Comparison of ENCODE assay signal across 27 mouse cellular contexts in genomic region chr6:88012601-88013000, GRCm38 (mm10). TPM values are rescaled to one million over a fixed set of nuclear protein-coding genes. Genes with fewer than 3 reads are reported as not detected.
DNase-seq lines count a peak whose midpoint lies in the region; ATAC-seq and TF ChIP-seq lines count a peak whose summit lies in the region.
"Had no signal": no experiment of that assay in that cellular context is flagged by ENCODE, and none has a peak within 500 bp of the region (broad histone marks: within the 10 kb centered on the region; RNA-seq: fewer than 3 reads in every experiment).

No protein-coding gene starts in this region.

- H3K9me3 ChIP-seq in heart, embryonic 13.5 days: no peaks in the 10 kb centered on the region
- H3K9me3 ChIP-seq in kidney, embryonic 15.5 days (replicated peaks): no peaks in the 10 kb centered on the region
- H3K9me3 ChIP-seq: embryonic facial prominence, embryonic 13.5 days; forebrain, embryonic 12.5 days; G1E; heart, embryonic 15.5 days; hindbrain, embryonic 10.5 days; stomach, embryonic 15.5 days had no signal

- no peak overlapping the region for H3K4me2 ChIP-seq in heart, embryonic 13.5 days
- H3K4me2 ChIP-seq in kidney, embryonic 15.5 days: no peak overlapping the region
- H3K4me2 ChIP-seq: embryonic facial prominence, embryonic 13.5 days; forebrain, embryonic 12.5 days; heart, embryonic 15.5 days; stomach, embryonic 15.5 days had no signal

- no peak overlapping the region for H3K4me3 ChIP-seq in heart, embryonic 13.5 days
- H3K4me3 ChIP-seq in kidney, embryonic 15.5 days (replicated peaks): no peak overlapping the region
- H3K4me3 ChIP-seq in thymus, adult 2 months (ENCODE audit: control insufficient read depth, insufficient read depth, low read length): no peak overlapping the region
- H3K4me3 ChIP-seq: embryonic facial prominence, embryonic 13.5 days; erythroblast, embryonic 14.5 days; forebrain, embryonic 12.5 days; heart, adult 2 months; heart, embryonic 15.5 days; hindbrain, embryonic 10.5 days; stomach, embryonic 15.5 days had no signal

- H3K27me3 ChIP-seq in heart, embryonic 13.5 days (replicated peaks): no peaks in the 10 kb centered on the region
- H3K27me3 ChIP-seq in kidney, embryonic 15.5 days: no peaks in the 10 kb centered on the region
- no peaks in the 10 kb centered on the region for H3K27me3 ChIP-seq in thymus, adult 2 months (ENCODE audit: control insufficient read depth, insufficient read depth, low read length)
- H3K27me3 ChIP-seq: embryonic facial prominence, embryonic 13.5 days; forebrain, embryonic 12.5 days; heart, embryonic 15.5 days; Patski; stomach, embryonic 15.5 days had no signal

- H3K27ac ChIP-seq in heart, embryonic 13.5 days (replicated peaks): peak overlapping the region; percentile 28; the same call in 1 of the 2 replicates
- no peak overlapping the region for H3K27ac ChIP-seq in kidney, embryonic 15.5 days
- no peak overlapping the region for H3K27ac ChIP-seq in thymus, adult 2 months (ENCODE audit: control insufficient read depth, insufficient read depth, low read length)
- H3K27ac ChIP-seq: embryonic facial prominence, embryonic 13.5 days; forebrain, embryonic 12.5 days; heart, adult 2 months; heart, embryonic 15.5 days; hindbrain, embryonic 10.5 days; macrophage; stomach, embryonic 15.5 days had no signal

- DNase-seq in heart, adult 11 months: no peak
- DNase-seq in kidney, postnatal 14 days: peak; percentile 38
- DNase-seq in ES-CJ7 (ENCODE audit: low read depth, low spot score): peak; percentile 73
- DNase-seq in lung, postnatal 25 days (ENCODE audit: low spot score): peak; percentile 53
- DNase-seq in thymus, adult 2 months: no peak
- DNase-seq: adrenal gland, postnatal 10 days; cerebellum, adult 18-20 months; cerebellum, postnatal 25 days; embryo, embryonic 11 days; gastrocnemius, postnatal 25 days; heart, adult 2 months; right cerebral cortex, adult 18-20 months; right cerebral cortex, postnatal 4 days; thymus, postnatal 36 days had no signal

- H3K9ac ChIP-seq in heart, embryonic 13.5 days: no peak overlapping the region
- no peak overlapping the region for H3K9ac ChIP-seq in kidney, embryonic 15.5 days
- H3K9ac ChIP-seq: embryonic facial prominence, embryonic 13.5 days; forebrain, embryonic 12.5 days; heart, embryonic 15.5 days; stomach, embryonic 15.5 days had no signal

- ATAC-seq in heart, embryonic 13.5 days (ENCODE audit: extremely low read depth, insufficient number of reproducible peaks, low FRiP score, low TSS enrichment): no peak
- no peak for ATAC-seq in kidney, embryonic 15.5 days (replicated peaks; ENCODE audit: low FRiP score)
- ATAC-seq: hindbrain, embryonic 16.5 days; intestine, postnatal 0 days; Patski had no signal

- peaks cover 36% of the 10 kb centered on the region for H3K4me1 ChIP-seq in heart, embryonic 13.5 days
- H3K4me1 ChIP-seq in kidney, embryonic 15.5 days: no peaks in the 10 kb centered on the region
- H3K4me1 ChIP-seq in thymus, adult 2 months (replicated peaks; ENCODE audit: control insufficient read depth, insufficient read depth, low read length): 0 out of 2 replicates have a peak, but pooled peaks cover 3% of the 10 kb centered on the region
- H3K4me1 ChIP-seq: forebrain, embryonic 12.5 days; hindbrain, embryonic 10.5 days had no signal

- no peak for TF ChIP-seq POLR2A in thymus, adult 2 months (IDR thresholded peaks at IDR 0.05; ENCODE audit: control insufficient read depth, extremely low read depth, insufficient read depth, low read length, poor library complexity)

- 59% methylated on average over 2 of the region's 2 CpGs for WGBS in heart, embryonic 13.5 days
- 78% methylated on average over 2 of the region's 2 CpGs for WGBS in kidney, embryonic 15.5 days
- WGBS in thymus, adult 2 months: 78% methylated on average over 2 of the region's 2 CpGs

- TF ChIP-seq CTCF in thymus, adult 2 months (IDR thresholded peaks at IDR 0.05; ENCODE audit: borderline replicate concordance, control insufficient read depth, extremely low read depth, insufficient read depth, low read length, poor library complexity): no peak

- peaks cover 58% of the 10 kb centered on the region for H3K36me3 ChIP-seq in heart, embryonic 13.5 days
- H3K36me3 ChIP-seq in kidney, embryonic 15.5 days: peaks cover 61% of the 10 kb centered on the region
- H3K36me3 ChIP-seq in thymus, adult 2 months (ENCODE audit: control insufficient read depth, insufficient read depth, low read length): peaks cover 17% of the 10 kb centered on the region

RNA-seq across cellular contexts. Expression of gene H1fx, which starts 31.2 kb away (rescaled TPM):
- 7.5 and 7.9 TPM in 2 replicates for polyA plus RNA-seq in heart, embryonic 13.5 days (2015; fragmentation: Nextera tagmentation; extraction: Ambion mirVana)
- 25.8 and 28.0 TPM in 2 replicates for polyA plus RNA-seq in kidney, embryonic 15.5 days (2015; fragmentation: Nextera tagmentation; extraction: Ambion mirVana)
- polyA plus RNA-seq in thymus, adult 2 months (2012; rRNA removed): 9.8 and 25.4 TPM in 2 replicates
- polyA plus RNA-seq: G1E had no signal

RNA-seq across cellular contexts. Expression of gene Rab7, which starts 32.5 kb away (rescaled TPM):
- 195 and 206 TPM in 2 replicates for polyA plus RNA-seq in heart, embryonic 13.5 days (2015; fragmentation: Nextera tagmentation; extraction: Ambion mirVana)
- 212 and 224 TPM in 2 replicates for polyA plus RNA-seq in kidney, embryonic 15.5 days (2015; fragmentation: Nextera tagmentation; extraction: Ambion mirVana)
- polyA plus RNA-seq in thymus, adult 2 months (2012; rRNA removed): 145 and 148 TPM in 2 replicates

Comparison
In these comparisons a context has a peak if more than half of its experiments do, and no peak if none do; other contexts are left out.
1. DNase-seq: peak in kidney, postnatal 14 days (single experiment), ES-CJ7 (single experiment) and lung, postnatal 25 days (single experiment); none in heart, adult 11 months (single experiment) and thymus, adult 2 months (single experiment).